Mouse (Mus musculus): ENCODE data around the gene Wbp11. TPM values are rescaled to one million over a fixed set of nuclear protein-coding genes. Genes with fewer than 3 reads are reported as not detected.

Wbp11 gene
- polyA plus RNA-seq, 1 experiment from 2014 or later = 62.5 TPM

DNA sequence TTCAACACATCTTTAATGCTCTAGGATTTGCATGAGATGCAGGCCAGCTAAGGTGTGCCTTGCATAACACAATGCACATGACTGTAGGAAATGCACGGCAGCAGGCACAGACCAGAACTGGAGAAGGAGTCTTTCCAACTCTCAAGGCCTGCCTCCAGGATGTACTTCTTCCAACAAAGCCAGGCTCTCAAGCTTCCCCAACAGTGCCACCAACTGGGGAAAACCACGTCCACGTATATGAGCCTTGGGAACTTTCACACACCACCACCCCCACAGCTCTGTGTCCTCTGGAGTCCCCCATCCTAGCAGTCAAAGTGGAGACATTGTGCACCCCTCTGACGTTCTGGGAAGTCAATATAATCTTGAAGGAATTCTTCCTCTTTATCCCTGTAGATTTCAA is 14.9 kb downstream of the Wbp11 start:
- Histone ChIP-seq H3K4me3 (replicated peaks) (no peak overlapping the region), H3K4me2 (no peak overlapping the region), H3K36me3 (peaks cover 82% of the 10 kb centered on the region), H3K27me3 (no peaks in the 10 kb centered on the region), H3K9me3 (replicated peaks) (no peaks in the 10 kb centered on the region), H3K9ac (no peak overlapping the region), H3K4me1 (replicated peaks) (peaks cover 23% of the 10 kb centered on the region), H3K27ac (no peak overlapping the region)
- no peak for ATAC-seq (ENCODE audit: low read depth)
- 44% methylated on average over 4 of the region's 4 CpGs for WGBS (ENCODE audit: insufficient replicate concordance)
- no peak for DNase-seq

GRCm38 (mm10) chr6:136811196-136811595 is 16.8 kb downstream of the Wbp11 start:
- Histone ChIP-seq H3K27ac (no peak overlapping the region), H3K36me3 (peaks cover 63% of the 10 kb centered on the region)
- DNase-seq = no peak

DNA sequence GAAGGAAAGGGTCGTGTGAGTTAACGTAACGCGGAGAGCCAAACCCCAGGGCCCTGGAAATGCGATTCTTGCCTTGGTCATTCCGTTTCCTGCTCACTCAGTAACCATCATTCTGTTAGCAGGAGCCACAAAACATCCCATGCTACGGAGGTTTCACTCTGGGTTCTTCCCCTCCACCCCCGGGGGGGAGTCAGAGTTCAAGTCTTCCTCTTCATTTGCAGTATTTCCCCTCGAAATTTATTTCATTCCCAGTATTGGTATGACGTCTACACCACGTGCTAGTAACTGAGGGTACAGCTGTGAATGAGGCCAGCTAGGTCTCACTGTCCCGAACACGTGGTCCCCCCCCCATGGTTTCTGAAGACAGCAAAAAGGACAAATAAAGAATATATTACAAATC is 18.4 kb downstream of the Wbp11 start:
- Histone ChIP-seq H3K36me3 (peaks cover 49% of the 10 kb centered on the region), H3K9ac (peak overlapping the region; percentile 97), H3K4me1 (replicated peaks) (peaks cover 55% of the 10 kb centered on the region), H3K4me2 (peak overlapping the region; percentile 93), H3K27me3 (no peaks in the 10 kb centered on the region), H3K9me3 (replicated peaks) (no peaks in the 10 kb centered on the region), H3K27ac (peak overlapping the region; percentile 91), H3K4me3 (replicated peaks) (peak overlapping the region; percentile 94)
- ATAC-seq (ENCODE audit: low read depth) = no peak
- 33% methylated on average over 13 of the region's 13 CpGs for whole genome bisulfite sequencing (ENCODE audit: insufficient replicate concordance)
- no peak for DNase-seq

More at GRCm38 (mm10) chr6:136811196-136811595, 16.8 kb downstream of the Wbp11 start:
- Histone ChIP-seq H3K4me3 (replicated peaks) (no peak overlapping the region), H3K9me3 (replicated peaks) (no peaks in the 10 kb centered on the region), H3K4me1 (replicated peaks) (peaks cover 40% of the 10 kb centered on the region), H3K27me3 (no peaks in the 10 kb centered on the region), H3K9ac (no peak overlapping the region), H3K4me2 (no peak overlapping the region)
- 80% methylated on average over 10 of the region's 10 CpGs for WGBS (ENCODE audit: insufficient replicate concordance)
- no peak for ATAC-seq (ENCODE audit: low read depth)

GRCm38 (mm10) chr6:136809077-136809476 is 19.0 kb downstream of the Wbp11 start:
- DNase-seq (peak; percentile 48), ATAC-seq (ENCODE audit: low read depth) (no peak)
- Histone ChIP-seq H3K9me3 (replicated peaks) (no peaks in the 10 kb centered on the region), H3K27me3 (no peaks in the 10 kb centered on the region), H3K4me3 (replicated peaks) (peak overlapping the region; percentile 94), H3K36me3 (peaks cover 43% of the 10 kb centered on the region), H3K4me1 (replicated peaks) (peaks cover 55% of the 10 kb centered on the region), H3K4me2 (peak overlapping the region; percentile 93), H3K9ac (peak overlapping the region; percentile 97), H3K27ac (peak overlapping the region; percentile 91)
- 2% methylated on average over 14 of the region's 14 CpGs for WGBS (ENCODE audit: insufficient replicate concordance)

DNA sequence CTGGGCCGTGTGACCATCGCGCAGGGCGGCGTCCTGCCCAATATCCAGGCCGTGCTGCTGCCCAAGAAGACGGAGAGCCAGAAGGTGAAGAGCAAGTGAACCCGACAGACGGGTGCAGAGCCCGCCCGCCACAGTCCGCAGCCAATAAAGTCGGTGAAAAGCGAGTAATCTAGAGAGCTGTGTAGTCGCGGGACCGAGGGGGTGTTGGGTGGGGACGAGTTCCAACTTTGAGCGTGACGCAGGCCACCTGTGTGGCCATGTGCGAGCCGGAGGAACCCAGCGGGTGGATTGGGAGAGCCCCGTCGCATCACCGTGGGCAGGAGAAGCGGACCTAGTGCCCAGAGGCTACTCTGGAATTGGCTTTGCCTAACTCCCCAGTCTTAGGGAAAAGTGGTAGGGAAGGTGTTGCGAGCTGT is 19.4 kb downstream of the Wbp11 start:
- Histone ChIP-seq H3K27ac (peak overlapping the region; percentile 91), H3K4me1 (replicated peaks) (peaks cover 55% of the 10 kb centered on the region), H3K4me3 (replicated peaks) (peak overlapping the region; percentile 94), H3K27me3 (no peaks in the 10 kb centered on the region), H3K36me3 (peaks cover 39% of the 10 kb centered on the region), H3K4me2 (peak overlapping the region; percentile 93), H3K9me3 (replicated peaks) (no peaks in the 10 kb centered on the region), H3K9ac (peak overlapping the region; percentile 97)
- ATAC-seq (ENCODE audit: low read depth) = peak; percentile 15
- peak; percentile 42 for DNase-seq
- WGBS (ENCODE audit: insufficient replicate concordance) = under 1% methylated on average over 28 of the region's 28 CpGs

- ATAC-seq (ENCODE audit: low read depth) (peak; percentile 79), DNase-seq (peak; percentile 97)
- Histone ChIP-seq H3K4me3 (replicated peaks) (peak within 1 kb of the TSS; percentile 94), H3K9ac (peak within 1 kb of the TSS; percentile 97), H3K4me1 (replicated peaks) (peaks cover 59% of the 10 kb centered on the region), H3K4me2 (peak within 1 kb of the TSS; percentile 93), H3K9me3 (replicated peaks) (no peaks in the 10 kb centered on the region), H3K27ac (peak within 1 kb of the TSS; percentile 92), H3K27me3 (no peaks in the 10 kb centered on the region), H3K36me3 (peaks cover 34% of the 10 kb centered on the region)
- 0% methylated on average over 34 of the region's 34 CpGs for WGBS (ENCODE audit: insufficient replicate concordance)
Measured at GRCm38 (mm10) chr6:136808014-136808417, 20.0 kb downstream of the Wbp11 start, which contains the start of gene H2afj. Gene H2afj (plus strand): TSS chr6:136808244.

GRCm38 (mm10) chr6:136807395-136808013 is 20.5 kb downstream of the Wbp11 start:
- DNase-seq = no peak
- Histone ChIP-seq H3K9me3 (replicated peaks) (no peaks in the 10 kb centered on the region), H3K4me3 (replicated peaks) (peak overlapping the region; percentile 94), H3K36me3 (peaks cover 29% of the 10 kb centered on the region), H3K9ac (peak overlapping the region; percentile 72), H3K27me3 (no peaks in the 10 kb centered on the region), H3K4me2 (peak overlapping the region; percentile 86), H3K4me1 (replicated peaks) (peaks cover 62% of the 10 kb centered on the region), H3K27ac (peak overlapping the region; percentile 92)
- no peak for ATAC-seq (ENCODE audit: low read depth)
- 34% methylated on average over 18 of the region's 18 CpGs for WGBS (ENCODE audit: insufficient replicate concordance)

DNA sequence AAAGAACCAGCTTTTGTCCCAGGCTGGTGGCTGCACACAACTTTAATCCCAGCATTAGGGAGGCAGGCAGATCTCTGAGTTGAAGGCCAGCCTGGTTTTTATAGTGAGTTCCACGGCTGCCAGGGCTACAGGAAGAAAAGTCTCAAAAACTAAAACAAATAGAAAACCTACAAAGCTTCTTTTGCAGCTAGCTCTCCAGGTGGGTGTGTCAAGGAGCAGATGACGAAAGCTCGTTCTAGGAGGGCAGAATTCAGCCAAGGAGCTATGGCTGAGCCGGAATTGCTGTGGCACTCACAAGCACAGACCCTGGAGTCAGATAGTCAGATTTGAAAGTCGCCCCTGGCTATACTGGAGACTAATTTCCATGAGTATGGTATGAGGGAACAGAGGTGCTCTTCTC is 21.2 kb downstream of the Wbp11 start:
- peaks cover 65% of the 10 kb centered on the region for H3K4me1 ChIP-seq (replicated peaks)
- ATAC-seq (ENCODE audit: low read depth) (no peak), DNase-seq (no peak)
- peak overlapping the region; percentile 86 for H3K4me2 ChIP-seq
- WGBS (ENCODE audit: insufficient replicate concordance) = 67% methylated on average over 5 of the region's 5 CpGs
- H3K27me3 ChIP-seq = no peaks in the 10 kb centered on the region
- H3K9ac ChIP-seq = peak overlapping the region; percentile 72
- peak overlapping the region; percentile 94 for H3K4me3 ChIP-seq (replicated peaks)
- peaks cover 22% of the 10 kb centered on the region for H3K36me3 ChIP-seq
- H3K9me3 ChIP-seq (replicated peaks) = no peaks in the 10 kb centered on the region
- peak overlapping the region; percentile 92 for H3K27ac ChIP-seq

DNA sequence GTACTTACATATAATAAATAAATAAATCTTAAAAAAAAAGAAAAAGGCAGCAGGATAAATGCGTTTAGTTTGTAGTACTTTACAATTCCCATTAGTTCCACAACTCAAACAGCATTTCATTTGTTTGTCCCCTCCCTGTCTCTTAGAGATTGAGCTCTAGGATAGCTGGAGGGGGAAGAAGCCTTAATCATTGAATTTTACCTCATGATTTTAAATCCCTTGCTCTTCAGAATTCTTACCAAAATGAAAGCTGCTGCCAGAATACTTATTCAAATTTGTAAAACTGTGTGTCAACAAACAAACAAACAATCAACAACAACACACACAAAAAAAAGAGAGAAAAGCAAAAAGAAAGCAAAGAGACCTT is 22.6 kb downstream of the Wbp11 start:
- Histone ChIP-seq H3K4me1 (replicated peaks) (peaks cover 70% of the 10 kb centered on the region), H3K27ac (peak overlapping the region; percentile 100), H3K27me3 (no peaks in the 10 kb centered on the region), H3K4me2 (peak overlapping the region; percentile 88), H3K4me3 (replicated peaks) (peak overlapping the region; percentile 71; the same call in 1 of the 2 replicates), H3K9ac (peak overlapping the region; percentile 73; the same call in 1 of the 2 replicates), H3K9me3 (replicated peaks) (no peaks in the 10 kb centered on the region), H3K36me3 (peaks cover 9% of the 10 kb centered on the region)
- WGBS (ENCODE audit: insufficient replicate concordance) = 81% methylated on average over 1 of the region's 1 CpGs
- ATAC-seq (ENCODE audit: low read depth) = no peak
- no peak for DNase-seq

GRCm38 (mm10) chr6:136804705-136805408 is 23.2 kb downstream of the Wbp11 start:
- H3K4me1 ChIP-seq (replicated peaks) = peaks cover 68% of the 10 kb centered on the region
- no peaks in the 10 kb centered on the region for H3K9me3 ChIP-seq (replicated peaks)
- peaks cover 3% of the 10 kb centered on the region; the same call in 1 of the 2 replicates for H3K36me3 ChIP-seq
- H3K27ac ChIP-seq = peak overlapping the region; percentile 100
- peak overlapping the region; percentile 71 for H3K4me3 ChIP-seq (replicated peaks)
- ATAC-seq (ENCODE audit: low read depth) = no peak
- H3K4me2 ChIP-seq = peak overlapping the region; percentile 88
- H3K9ac ChIP-seq = peak overlapping the region; percentile 73
- H3K27me3 ChIP-seq = no peaks in the 10 kb centered on the region
- 11% methylated on average over 9 of the region's 9 CpGs for WGBS (ENCODE audit: insufficient replicate concordance)
- DNase-seq = peak; percentile 27

- peak within 1 kb of the TSS; percentile 71 for H3K4me3 ChIP-seq (replicated peaks)
- H3K9ac ChIP-seq = peak within 1 kb of the TSS; percentile 94
- peak; percentile 92 for DNase-seq
- peaks cover 67% of the 10 kb centered on the region for H3K4me1 ChIP-seq (replicated peaks)
- H3K27me3 ChIP-seq = no peaks in the 10 kb centered on the region
- peak within 1 kb of the TSS; percentile 100 for H3K27ac ChIP-seq
- under 1% methylated on average over 50 of the region's 50 CpGs for WGBS (ENCODE audit: insufficient replicate concordance)
- H3K4me2 ChIP-seq = peak within 1 kb of the TSS; percentile 88
- no peaks in the 10 kb centered on the region for H3K9me3 ChIP-seq (replicated peaks)
- H3K36me3 ChIP-seq = no peaks in the 10 kb centered on the region
- peak; percentile 76 for ATAC-seq (ENCODE audit: low read depth)
Measured at GRCm38 (mm10) chr6:136803739-136804633, 24.0 kb downstream of the Wbp11 start, which contains the start of gene Hist4h4. Gene Hist4h4 (minus strand): TSS chr6:136804415.

Measured in liver, embryonic 13.5 days (tissue).